Mouse (Mus musculus) retina, adult 2 months (tissue): ENCODE measurements around the gene Nfu1.
"Not testable (repeated sequence)": the region's sequence is repeated elsewhere in the genome, so short reads cannot be mapped to it uniquely, and the experiment has no call there.

Experiments used
- DNase-seq: peaks from one replicate; pipeline ENCODE4 v3.0.0-alpha.2; 2012; ENCODE audit warnings: low read depth, low spot score

Nfu1 gene

GRCm38 (mm10) chr6:87026980-87027379, 17.9 kb downstream of the Nfu1 start:
- DNase-seq: no peak

GRCm38 (mm10) chr6:87028881-87029280, 19.8 kb downstream of the Nfu1 start:
- no peak for DNase-seq

- not testable (repeated sequence) for DNase-seq
Measured at GRCm38 (mm10) chr6:87031310-87031709, 22.3 kb downstream of the Nfu1 start.

GRCm38 (mm10) chr6:87032401-87032800, 23.4 kb downstream of the Nfu1 start:
- no peak for DNase-seq

- no peak for DNase-seq
Measured at GRCm38 (mm10) chr6:87034395-87034794, 25.4 kb downstream of the Nfu1 start.

- no peak for DNase-seq
Measured at GRCm38 (mm10) chr6:87037826-87038620, 29.0 kb downstream of the Nfu1 start.

GRCm38 (mm10) chr6:87039161-87039560, 30.1 kb downstream of the Nfu1 start:
- no peak for DNase-seq

GRCm38 (mm10) chr6:87040971-87041370, 31.9 kb downstream of the Nfu1 start:
- no peak for DNase-seq

- no peak for DNase-seq
Measured at GRCm38 (mm10) chr6:87041431-87041830, 32.4 kb downstream of the Nfu1 start.

- DNase-seq: peak; percentile 16
Measured at GRCm38 (mm10) chr6:87042004-87042336, 32.9 kb downstream of the Nfu1 start.

GRCm38 (mm10) chr6:87042337-87043130, 33.5 kb downstream of the Nfu1 start, which contains the start of gene Gfpt1:
Gene Gfpt1, plus strand, starts transcription at chr6:87042846.
- peak; percentile 83 for DNase-seq

- no peak for DNase-seq
Measured at GRCm38 (mm10) chr6:87043131-87043516, 34.1 kb downstream of the Nfu1 start.

GRCm38 (mm10) chr6:87044895-87045294, 35.9 kb downstream of the Nfu1 start:
- DNase-seq: no peak

GRCm38 (mm10) chr6:87045507-87045906, 36.5 kb downstream of the Nfu1 start:
- no peak for DNase-seq

GRCm38 (mm10) chr6:87048712-87049111, 39.7 kb downstream of the Nfu1 start:
- DNase-seq: not testable (repeated sequence)

GRCm38 (mm10) chr6:87051886-87052425, 42.9 kb downstream of the Nfu1 start:
- DNase-seq: no peak

- DNase-seq: no peak
Measured at GRCm38 (mm10) chr6:87054193-87054592, 45.2 kb downstream of the Nfu1 start.

GRCm38 (mm10) chr6:87059754-87060153, 50.7 kb downstream of the Nfu1 start:
- DNase-seq: no peak

- no peak for DNase-seq
Measured at GRCm38 (mm10) chr6:87063586-87063985, 54.5 kb downstream of the Nfu1 start.

- DNase-seq: no peak
Measured at GRCm38 (mm10) chr6:87068209-87068608, 59.2 kb downstream of the Nfu1 start.

- DNase-seq: no peak
Measured at GRCm38 (mm10) chr6:87069195-87069900, 60.3 kb downstream of the Nfu1 start.

GRCm38 (mm10) chr6:87070641-87071040, 61.6 kb downstream of the Nfu1 start:
- no peak for DNase-seq
